Mouse (Mus musculus): Measurements from ENCODE around the gene Tpm1. TPM values are rescaled to one million over a fixed set of nuclear protein-coding genes. Genes with fewer than 3 reads are reported as not detected.

Gene Tpm1
- total RNA-seq, 4 experiments from 2014 or later: 208 to 237 (median 224) TPM

DNA sequence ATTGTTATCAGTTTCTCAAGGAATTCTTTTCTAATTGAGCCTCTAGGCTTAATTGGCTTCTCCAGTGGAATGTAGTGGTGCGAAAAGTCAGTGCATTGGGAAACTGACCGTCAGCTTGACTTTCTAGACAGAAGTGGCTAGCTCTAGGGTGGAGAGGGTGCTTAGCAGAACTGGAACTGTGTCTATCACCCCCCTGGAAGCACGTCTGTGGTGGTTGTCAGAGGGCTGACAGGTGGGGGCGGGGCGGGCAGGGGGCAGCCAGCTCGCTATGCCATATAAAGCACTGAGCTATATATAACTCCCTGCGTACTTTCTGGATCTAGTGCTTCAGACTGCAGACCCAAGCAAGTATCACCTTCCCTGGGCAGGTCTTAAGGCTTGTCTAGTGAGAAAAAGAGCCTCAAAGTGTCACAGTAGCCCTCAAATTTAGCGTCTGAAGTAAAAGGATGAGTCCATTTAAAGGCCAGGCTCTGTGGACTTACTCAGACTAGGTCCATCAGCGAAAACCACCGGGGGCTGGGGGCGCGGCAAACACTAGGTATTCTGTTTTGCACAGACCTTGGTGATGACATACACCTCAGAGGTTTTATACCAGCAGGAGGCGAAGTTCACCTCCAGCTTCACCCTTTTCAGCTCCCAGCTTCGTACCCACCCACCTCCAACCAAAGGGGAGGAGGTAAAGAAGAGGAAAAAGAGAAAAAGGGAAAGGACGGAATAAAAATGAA is 2.2 kb downstream of the Tpm1 start:
- no peak for DNase-seq (ENCODE audit: low spot score in 2 of 2)

DNA sequence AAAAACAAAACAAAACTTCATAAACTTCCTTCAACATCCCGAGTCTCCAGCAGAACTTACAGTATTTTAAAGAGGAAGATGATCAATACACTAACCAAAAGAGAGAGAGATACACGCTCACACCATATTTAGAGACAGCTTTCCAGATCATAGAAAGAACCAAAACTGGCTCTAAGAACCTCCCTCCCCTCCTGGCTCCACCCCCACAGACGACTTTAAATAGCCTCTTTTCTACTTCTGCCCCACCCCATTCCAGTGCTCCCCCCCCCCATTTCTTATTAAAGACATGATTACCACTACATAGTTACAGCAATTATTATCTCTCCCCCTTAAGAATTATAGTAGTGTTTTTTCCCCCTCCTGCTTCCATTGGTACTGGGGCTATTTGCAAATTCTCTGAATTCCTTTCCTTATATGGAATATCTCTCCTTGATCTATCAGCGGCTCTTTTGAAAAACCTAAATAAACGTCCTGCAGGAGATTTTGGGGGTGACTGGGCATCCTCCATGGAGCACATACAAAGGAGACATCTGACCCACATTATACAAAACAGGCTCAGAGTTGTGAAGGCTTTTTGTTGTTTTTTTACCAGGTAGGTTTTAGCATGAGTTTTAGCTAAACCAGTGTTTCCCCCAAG is 3.1 kb downstream of the Tpm1 start:
- no peak for DNase-seq (ENCODE audit: low spot score in 2 of 2)

DNA sequence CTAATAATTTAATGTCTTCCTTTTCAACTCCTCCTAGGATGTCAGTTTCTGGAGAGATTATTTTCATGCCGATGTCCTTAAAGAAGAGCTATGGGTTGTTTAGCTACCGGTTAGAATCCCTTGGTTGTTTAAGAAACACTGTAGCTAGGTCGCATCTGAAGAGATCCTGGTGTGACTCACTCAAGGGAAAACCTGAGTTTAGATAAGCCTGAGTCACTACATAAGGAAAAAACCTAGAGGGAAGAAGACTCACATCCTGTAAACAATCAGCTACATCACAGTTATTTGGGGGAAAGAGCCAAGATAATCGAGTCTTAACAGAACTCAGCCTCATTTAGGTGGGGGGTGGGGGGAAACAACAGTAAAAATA is 3.9 kb downstream of the Tpm1 start:
- no peak for DNase-seq (ENCODE audit: low spot score in 2 of 2)

DNA sequence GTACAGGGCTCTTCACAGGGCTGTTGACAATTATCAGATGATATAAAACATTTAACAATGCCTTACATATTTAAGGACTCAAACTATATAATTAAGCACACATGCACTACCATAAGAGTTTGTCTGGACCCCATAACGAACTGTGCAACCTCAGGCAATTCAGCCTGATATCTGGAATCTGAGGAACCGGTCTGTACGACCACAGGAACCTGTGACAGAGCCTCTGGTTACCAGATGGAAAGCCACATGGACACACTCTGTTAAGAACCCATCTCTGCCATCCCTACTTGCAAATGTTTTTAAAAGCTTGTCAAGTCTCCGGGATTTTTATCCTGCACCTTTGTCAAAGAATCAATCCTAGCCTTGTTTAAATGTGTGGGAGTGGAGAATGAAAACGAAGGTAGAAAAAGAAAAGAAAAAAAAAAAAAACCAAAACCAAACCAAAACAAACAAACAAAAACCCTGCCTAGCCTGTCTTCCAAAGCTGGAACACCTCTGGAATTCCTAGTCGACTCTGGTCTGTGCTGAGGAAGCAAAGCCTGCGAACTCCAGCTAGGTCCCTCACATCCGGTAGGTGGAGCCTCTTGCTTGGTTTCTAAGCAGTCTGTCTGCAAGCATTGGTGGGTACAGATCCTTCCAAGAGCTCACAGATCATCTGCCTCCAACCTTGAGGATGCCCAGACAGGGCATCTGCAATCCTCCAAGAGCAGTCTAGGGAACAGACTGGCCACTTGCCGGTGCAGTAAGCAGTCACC is 4.5 kb downstream of the Tpm1 start:
- DNase-seq (ENCODE audit: low spot score in 2 of 2): peak in 1 of 2 experiments; percentile 76

DNA sequence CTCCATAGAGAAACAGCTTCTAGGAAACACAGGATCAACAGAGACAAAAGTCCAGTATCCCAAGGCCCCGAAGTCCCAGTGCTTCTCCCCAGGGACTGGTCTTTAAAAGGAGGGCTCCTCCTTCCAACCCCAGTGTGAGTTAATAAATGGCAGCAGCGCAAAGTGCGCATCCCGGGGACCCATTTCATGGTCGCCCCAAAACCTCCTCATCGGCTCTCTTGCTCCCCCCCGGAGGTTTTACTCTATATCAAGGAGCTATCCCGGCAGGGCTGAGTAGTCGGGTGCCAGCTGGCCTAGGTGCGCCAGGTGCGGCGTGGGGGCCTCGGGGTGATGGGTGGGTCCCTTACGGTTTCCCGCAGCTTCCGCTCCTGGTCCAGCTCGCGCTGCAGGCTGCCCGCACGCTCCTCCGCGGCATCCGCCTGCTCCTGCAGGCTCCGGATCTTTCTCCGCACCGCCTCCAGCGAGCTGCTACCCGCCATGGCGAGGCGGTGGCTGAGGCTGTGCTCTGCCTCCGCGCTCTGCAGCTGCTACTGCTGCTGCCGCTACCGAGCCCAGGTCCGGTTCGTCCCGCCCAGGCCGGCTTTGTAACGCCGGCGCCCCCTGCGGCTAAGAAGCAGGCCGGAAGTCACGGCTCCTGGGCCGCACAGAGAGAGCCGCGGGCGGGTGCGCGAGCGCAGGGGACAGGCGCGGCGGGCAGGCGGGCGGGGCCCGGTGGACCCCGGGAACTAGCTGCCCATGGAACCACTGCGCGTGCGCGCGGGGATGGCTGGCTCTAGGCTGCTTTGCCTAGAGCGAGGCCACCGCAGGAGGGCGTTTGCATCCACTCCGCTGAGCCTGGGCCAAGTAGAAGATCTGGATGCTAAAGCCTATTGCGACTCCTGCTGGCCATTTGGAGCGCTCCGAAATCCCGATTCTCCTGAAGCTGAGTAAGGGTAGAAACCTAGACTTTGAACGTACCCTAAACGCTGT is 5.7 kb downstream of the Tpm1 start:
- DNase-seq (ENCODE audit: low spot score in 2 of 2): peak; percentile 98 to 99

DNA sequence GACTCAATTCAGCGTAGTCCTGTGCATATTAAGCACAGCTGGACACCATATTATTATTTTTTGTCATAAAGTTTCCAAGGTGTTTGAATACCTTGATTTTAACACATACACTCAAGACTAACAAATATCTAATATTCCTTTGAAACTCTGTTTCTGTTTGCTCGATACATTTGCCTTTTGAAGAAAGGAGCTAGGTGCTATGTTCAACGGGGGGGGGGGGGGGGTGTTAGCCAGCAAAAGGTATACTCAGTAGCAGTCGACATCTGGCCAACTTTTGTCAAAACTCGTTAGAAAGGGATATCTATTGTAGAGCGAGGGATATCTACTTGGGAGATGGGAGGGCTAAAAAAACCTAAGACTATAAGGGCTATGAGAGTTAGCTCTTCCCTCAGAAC is 6.4 kb downstream of the Tpm1 start:
- no peak for DNase-seq (ENCODE audit: low spot score in 2 of 2)

DNA sequence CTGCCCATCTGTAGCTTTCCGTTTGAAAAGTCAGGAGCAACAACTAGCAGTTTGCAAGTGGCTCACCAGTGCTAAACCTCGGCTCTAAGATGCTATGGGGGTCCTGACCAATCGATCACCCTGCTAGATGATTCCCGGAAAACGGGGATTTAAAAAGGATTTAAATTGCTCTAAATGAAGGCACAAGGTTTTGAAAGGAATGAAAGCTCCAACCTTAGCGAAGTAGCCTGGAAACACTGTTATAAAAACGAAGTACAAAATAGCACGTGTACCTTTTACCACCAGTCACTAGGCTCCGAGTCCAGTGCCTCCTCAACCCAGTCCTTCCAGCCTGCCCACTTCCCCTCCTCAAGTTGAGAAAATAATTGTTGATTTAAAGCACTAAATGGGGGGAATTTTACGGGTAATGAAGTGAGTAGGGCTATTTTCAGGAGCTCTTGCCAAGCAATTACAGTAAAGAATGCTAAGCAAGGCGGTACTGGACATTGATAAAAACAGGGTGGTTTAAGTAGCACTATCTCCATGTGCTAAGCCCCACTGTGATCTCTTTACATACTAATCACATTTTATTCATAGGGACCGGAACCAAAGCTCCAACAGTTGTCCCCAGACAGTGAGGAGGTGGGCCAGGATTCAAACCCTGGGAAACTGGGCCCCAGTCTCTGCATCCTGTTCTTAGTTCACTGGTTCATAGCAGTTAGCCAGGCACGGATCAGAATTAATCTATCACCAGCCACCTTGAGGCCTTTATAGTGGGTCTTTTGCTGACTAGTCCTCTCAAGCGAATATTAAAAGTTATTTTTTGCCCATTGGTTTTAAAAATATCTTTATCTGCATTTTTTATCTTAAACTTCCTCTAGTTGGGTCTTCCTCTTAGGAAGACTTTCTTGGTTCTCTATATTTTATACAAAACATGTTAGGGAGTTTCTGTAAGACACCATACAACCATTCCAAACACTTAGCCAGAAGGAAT is 7.1 kb downstream of the Tpm1 start:
- no peak for DNase-seq (ENCODE audit: low spot score in 2 of 2)

DNA sequence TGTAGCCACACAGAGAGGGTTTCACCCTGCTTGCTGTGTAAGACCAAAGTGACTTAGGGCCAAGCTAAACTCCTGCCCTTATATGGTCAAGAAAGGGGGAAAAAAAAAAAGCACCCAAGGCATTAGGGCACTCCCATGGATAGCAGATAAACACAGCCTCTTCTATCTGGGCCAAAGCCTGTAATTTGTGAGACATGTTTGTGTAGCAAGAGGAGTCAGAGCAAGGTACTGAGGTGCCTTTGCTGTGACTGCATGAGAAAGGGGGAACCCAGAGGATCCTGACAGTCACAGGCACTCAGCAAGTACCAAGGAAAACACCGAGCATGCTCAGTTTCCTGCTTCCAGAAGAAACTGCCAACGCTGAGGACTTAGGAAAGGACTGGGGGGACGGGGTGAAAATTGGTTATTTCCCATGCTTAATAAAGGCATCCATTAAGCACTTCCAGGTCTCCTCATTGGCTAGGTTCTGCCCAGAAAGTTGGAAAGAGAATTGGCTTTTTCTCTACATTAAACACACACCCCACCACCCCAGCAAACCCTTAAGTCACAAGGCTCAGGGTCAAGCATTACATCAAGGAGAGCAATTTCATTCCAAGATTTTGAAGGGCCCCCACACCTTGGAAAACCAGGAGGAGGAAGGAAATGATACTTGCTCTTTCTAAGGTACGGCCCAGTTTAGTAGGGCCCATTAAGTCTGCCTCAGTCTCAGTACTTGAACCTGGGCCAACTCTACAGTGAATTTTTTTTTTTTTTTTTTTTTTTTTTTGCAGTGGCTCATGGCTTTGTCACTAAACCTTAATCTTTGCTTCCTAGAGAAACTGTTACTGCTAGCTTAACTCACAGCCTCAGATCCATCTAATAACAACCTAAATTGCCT is 8.0 kb downstream of the Tpm1 start:
- DNase-seq (ENCODE audit: low spot score in 2 of 2): no peak

DNA sequence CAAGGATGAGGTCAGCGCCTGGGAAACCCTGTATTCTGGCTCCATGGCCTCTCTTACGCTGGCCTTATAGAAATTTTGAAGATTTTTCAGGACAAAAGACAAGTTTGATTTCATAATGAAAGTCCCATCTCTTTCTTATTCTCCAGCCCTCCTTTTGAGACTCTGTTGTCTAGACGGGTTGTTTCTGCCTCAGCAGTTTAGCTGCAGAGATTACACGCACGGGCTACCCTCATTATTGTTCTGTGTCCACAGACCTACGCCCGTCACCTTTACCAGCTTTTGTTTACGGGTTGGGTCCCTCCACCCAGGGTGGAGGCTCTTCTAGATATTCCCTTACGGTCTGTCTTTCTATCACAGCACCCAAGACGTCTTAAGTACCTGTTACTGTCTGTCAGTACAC is 9.3 kb downstream of the Tpm1 start:
- DNase-seq (ENCODE audit: low spot score in 2 of 2): no peak

DNA sequence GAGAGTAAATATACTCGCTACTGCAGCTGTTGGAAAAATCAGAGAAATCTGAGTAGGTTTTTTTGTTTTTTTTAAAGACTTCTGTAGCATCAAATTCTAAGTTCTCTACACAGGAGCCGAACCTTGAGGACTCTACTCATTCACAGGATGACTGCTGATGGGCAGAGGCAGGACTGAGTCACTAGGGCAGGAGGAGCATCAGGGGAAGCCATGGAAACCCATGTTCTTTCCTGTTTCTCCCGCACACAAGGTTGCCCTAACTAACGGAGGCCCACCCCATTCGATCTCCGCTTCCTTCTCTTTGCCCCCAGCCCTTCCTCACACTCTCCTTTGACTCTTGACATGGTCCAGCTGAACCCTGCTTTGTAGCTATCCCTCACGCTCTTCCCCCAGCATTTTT is 10.5 kb downstream of the Tpm1 start:
- DNase-seq (ENCODE audit: low spot score in 2 of 2): no peak

DNA sequence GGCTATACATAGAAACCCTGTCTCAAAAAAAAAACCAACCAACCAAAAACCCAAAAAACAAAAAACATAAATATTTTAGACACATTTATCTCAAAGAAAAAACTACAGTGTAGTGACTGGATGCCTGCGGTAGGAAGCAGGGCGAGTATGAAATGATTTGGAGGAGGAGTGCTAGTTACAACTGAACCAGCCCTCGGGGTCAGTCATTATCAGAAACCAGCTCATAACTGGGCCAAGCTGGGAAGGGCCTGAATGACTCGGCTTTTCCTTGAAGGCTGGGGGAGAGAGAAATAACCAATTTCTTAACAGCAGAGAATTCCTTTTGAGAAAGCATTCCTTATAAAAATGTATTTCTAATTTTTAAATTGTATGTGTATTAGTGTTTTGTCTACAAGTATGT is 11.5 kb downstream of the Tpm1 start:
- no peak for DNase-seq (ENCODE audit: low spot score in 2 of 2)

DNA sequence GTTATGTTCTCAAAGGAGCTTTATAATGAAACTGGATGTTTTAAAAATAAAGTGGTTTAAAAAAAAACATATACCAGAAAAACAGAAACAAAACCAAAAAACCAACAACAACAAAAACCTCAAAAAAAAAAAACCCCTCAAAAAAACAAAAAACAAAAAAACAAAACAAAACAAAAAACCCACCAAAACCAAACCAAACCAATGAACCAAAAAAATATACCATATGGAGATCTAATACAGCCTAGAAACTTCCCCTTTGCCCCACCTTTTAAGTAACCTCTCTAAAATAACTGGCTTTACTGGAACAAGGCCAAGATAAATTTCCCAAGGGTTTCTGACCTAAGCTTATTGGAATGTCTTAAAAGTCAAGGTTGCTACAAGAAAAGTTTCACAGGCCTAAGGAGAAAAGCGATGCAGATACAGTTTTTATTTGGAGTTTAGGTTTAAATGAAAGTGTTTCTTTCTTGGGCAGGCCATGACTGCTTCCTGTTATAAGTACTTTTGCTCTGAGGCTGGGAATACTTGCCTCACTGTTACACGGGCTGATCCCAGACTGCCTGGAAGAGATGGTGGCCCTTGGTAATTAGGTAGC is 12.6 kb downstream of the Tpm1 start:
- DNase-seq (ENCODE audit: low spot score in 2 of 2): no peak

DNA sequence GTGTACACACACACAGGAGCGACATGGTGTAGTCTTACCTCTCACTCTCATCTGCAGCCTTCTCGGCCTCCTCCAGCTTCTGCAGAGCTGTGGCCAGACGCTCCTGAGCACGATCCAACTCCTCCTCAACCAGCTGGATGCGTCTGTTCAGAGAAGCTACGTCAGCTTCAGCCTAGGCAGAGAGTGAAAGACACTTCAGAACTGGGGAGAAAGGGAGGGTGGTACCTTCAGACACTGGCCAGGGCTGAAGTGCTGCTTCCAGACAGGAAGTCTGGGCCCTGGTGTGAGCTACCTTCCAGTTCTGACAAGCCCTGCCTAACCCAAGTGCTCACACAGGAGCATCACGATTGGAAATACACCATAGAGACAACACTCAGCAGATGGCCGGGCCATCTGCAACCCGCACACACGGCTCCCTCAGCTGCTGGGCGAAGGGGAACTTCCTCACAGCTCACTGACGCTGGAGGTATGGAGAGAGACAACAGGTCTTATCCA is 13.2 kb downstream of the Tpm1 start:
- peak in 1 of 2 experiments; percentile 84 for DNase-seq (ENCODE audit: low spot score in 2 of 2)

DNA sequence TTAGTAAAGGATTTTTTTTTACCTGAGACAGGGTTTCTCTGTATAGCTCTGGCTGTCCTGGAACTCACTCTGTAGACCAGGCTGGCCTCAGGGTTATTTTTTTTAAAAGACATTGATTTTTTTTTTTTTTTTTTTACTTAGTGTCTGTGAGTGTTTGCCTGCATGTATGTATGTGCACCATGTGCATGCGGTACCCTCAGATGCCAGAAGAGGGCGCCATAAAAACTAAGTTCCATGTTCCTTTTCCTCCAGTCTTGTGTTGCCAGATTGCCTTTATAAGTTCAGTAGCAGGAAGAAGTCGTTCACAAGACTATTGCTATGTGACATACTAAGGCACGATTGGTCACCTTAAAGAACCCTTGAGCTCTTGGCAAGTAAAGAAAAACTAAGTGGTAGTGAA is 14.5 kb downstream of the Tpm1 start:
- no peak for DNase-seq (ENCODE audit: low spot score in 2 of 2)

DNA sequence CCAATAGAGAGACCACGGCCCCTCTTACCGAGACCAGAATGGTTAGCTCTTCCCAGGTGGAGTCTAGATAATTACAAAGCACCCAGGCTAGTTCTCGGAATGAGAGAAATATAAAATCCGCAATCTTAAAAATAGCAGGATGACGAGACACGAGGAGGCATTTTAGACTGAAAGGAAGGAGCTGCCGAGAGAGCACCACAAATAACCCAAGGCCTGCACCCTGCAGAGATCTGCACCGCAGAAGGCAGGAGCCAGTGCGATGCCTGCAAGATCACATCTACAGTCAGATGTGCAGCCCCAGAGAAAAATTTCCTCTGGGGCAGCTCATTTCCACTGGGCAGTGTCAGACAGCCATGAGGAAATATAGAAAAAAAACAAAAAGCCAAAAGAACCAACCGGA is 16.2 kb downstream of the Tpm1 start:
- no peak for DNase-seq (ENCODE audit: low spot score in 2 of 2)

DNA sequence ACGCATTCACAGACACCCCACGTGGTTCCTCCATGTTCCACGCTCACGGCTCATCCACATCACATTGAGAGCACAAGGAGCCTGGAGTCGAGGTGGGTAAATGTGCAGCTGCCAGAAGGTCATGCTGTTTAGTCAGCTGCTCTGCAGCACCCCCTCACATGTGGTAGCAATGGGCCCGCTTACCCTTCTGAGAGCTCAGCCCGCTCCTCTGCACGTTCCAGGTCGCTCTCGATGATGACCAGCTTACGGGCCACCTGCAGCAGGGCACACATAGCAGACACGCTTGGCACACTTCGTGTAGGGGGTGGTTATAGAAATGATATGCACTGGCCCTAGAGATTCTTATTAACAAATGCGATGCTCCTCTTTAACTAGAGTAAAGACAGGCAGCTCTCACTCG is 16.6 kb downstream of the Tpm1 start:
- DNase-seq (ENCODE audit: low spot score in 2 of 2): no peak

DNA sequence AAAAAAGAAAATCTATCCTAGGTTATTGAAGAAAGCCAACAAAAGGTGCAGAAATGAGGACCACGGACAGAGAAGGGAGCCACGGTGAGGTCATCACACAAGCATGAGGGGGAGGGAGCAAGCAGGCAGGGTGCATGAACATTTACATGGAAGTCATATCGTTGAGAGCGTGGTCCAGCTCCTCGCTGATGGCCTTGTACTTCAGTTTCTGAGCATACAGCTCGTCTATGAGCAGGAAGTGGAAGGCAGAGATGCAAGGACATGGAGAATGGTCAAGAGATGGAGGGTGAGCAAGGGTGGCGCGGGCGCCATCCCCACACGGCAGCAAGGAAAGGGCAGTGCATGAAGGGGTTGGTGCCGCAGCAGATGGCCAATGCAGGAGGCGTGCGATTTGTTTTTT is 19.7 kb downstream of the Tpm1 start:
- no peak for DNase-seq (ENCODE audit: low spot score in 2 of 2)

DNA sequence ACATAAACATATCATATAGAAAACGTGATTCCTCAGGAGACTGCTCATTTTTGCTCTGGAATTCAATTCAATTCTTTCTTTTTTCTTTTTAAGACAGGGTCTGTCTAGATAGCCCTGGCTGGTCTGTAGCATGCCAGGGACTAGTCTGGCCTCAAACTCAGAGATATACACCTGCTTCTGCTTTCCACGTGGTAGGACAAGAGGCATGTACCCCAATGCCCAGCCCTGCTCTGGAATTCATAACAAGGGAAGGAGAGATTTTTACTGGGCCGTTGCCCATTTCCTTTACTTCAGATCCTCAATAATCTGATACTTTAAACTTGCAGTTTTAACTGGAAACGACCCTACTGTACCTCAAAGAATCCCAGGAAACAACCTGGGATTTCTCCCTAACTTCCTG is 20.3 kb downstream of the Tpm1 start:
- no peak for DNase-seq (ENCODE audit: low spot score in 2 of 2)

Measured in left cerebral cortex, adult 8-10 months (tissue).